Mouse (Mus musculus) adrenal gland, adult 8-10 months (tissue): ENCODE measurements around the gene Zmynd11. TPM values are rescaled to one million over a fixed set of nuclear protein-coding genes. Genes with fewer than 3 reads are reported as not detected.
A peak's percentile ranks its signal among the peaks of the same experiment; 100 is the strongest.
"Not testable (repeated sequence)": the region's sequence is repeated elsewhere in the genome, so short reads cannot be mapped to it uniquely, and the experiment has no call there.

Source experiments
- DNase-seq: peaks from one replicate; pipeline ENCODE4 v3.0.0; 2022
- total RNA-seq, 4 experiments: library from RNA; stranded (reverse); gene quantifications; 2 replicates each; pipeline ENCODE4 v1.2.4; 2022

Zmynd11 gene
- total RNA-seq, result 100 to 1,000 TPM; 135 to 205 (median 162) TPM

- DNase-seq, result peak; percentile 25
These were observed at the start of gene Zmynd11 for GRCm38 (mm10) chr13:9764646-9765536. Zmynd11 (minus strand) TSS chr13:9765330.

- no peak for DNase-seq
These were observed 30.9 kb upstream of the Zmynd11 start for GRCm38 (mm10) chr13:9795889-9796631.

GRCm38 (mm10) chr13:9786050-9786449 lies 20.9 kb upstream of the Zmynd11 start:
- no peak for DNase-seq

GRCm38 (mm10) chr13:9783717-9784116 lies 18.6 kb upstream of the Zmynd11 start:
- no peak for DNase-seq

GRCm38 (mm10) chr13:9775901-9776300 lies 10.8 kb upstream of the Zmynd11 start:
- DNase-seq, result no peak

- no peak for DNase-seq
These were observed 8.9 kb upstream of the Zmynd11 start for GRCm38 (mm10) chr13:9774077-9774476.

GRCm38 (mm10) chr13:9767279-9767678 lies 2.1 kb upstream of the Zmynd11 start:
- DNase-seq, result no peak

GRCm38 (mm10) chr13:9766497-9766896 lies 1.4 kb upstream of the Zmynd11 start:
- no peak for DNase-seq

GRCm38 (mm10) chr13:9765537-9765851 lies 364 bp upstream of the Zmynd11 start:
- DNase-seq, result no peak

- DNase-seq, result peak; percentile 48
These were observed 1.1 kb downstream of the Zmynd11 start for GRCm38 (mm10) chr13:9763828-9764645.

GRCm38 (mm10) chr13:9763100-9763827 lies 1.9 kb downstream of the Zmynd11 start:
- DNase-seq, result no peak

GRCm38 (mm10) chr13:9760057-9760456 lies 5.1 kb downstream of the Zmynd11 start:
- no peak for DNase-seq

GRCm38 (mm10) chr13:9757842-9758491 lies 7.2 kb downstream of the Zmynd11 start:
- DNase-seq, result no peak

- no peak for DNase-seq
These were observed 11.4 kb downstream of the Zmynd11 start for GRCm38 (mm10) chr13:9753706-9754105.

GRCm38 (mm10) chr13:9750320-9750719 lies 14.8 kb downstream of the Zmynd11 start:
- no peak for DNase-seq

GRCm38 (mm10) chr13:9749796-9750195 lies 15.3 kb downstream of the Zmynd11 start:
- no peak for DNase-seq

- no peak for DNase-seq
These were observed 26.9 kb downstream of the Zmynd11 start for GRCm38 (mm10) chr13:9738190-9738589.

- no peak for DNase-seq
These were observed 28.1 kb downstream of the Zmynd11 start for GRCm38 (mm10) chr13:9737024-9737423.

GRCm38 (mm10) chr13:9732262-9732661 lies 32.9 kb downstream of the Zmynd11 start:
- not testable (repeated sequence) for DNase-seq

- DNase-seq, result no peak
These were observed 36.1 kb downstream of the Zmynd11 start for GRCm38 (mm10) chr13:9729073-9729472.

- DNase-seq, result no peak
These were observed 49.9 kb downstream of the Zmynd11 start for GRCm38 (mm10) chr13:9715224-9715623.
